Mouse (Mus musculus) stomach, embryonic 14.5 days (tissue): ENCODE measurements around the gene Mrrf. TPM values are rescaled to one million over a fixed set of nuclear protein-coding genes. Genes with fewer than 3 reads are reported as not detected.

Source experiments
- ATAC-seq: fragments of 200-750 bp; cut with Nextera tagmentation; 2 replicates; pipeline ENCODE4 v1.8.0; 2017; ENCODE audit warnings: low read depth, moderate TSS enrichment; ENCODE audit not compliant: insufficient number of reproducible peaks, insufficient read depth, low FRiP score
- H3K27ac ChIP-seq: fragments of 300-500 bp; sonication (generic); 2 replicates; pipeline ENCODE4 v1.5.1; 2014; ENCODE audit warnings: mild to moderate bottlenecking, low read length, moderate library complexity, mixed read lengths
- H3K27me3 ChIP-seq: fragments of 300-500 bp; sonication (generic); 2 replicates; pipeline ENCODE4 v1.6.1; 2014; ENCODE audit warnings: low read length, control low read depth, mixed read lengths; ENCODE audit not compliant: control insufficient read depth, insufficient read depth
- H3K36me3 ChIP-seq: fragments of 300-500 bp; sonication (generic); 2 replicates; pipeline ENCODE4 v1.6.1; 2014; ENCODE audit warnings: mild to moderate bottlenecking, control low read depth, low read length, moderate library complexity, mixed read lengths; ENCODE audit not compliant: control insufficient read depth, insufficient read depth
- H3K4me1 ChIP-seq: fragments of 300-500 bp; sonication (generic); 2 replicates; pipeline ENCODE4 v1.6.1; 2014; ENCODE audit warnings: low read length, control low read depth, mixed read lengths; ENCODE audit not compliant: control insufficient read depth, insufficient read depth
- H3K4me2 ChIP-seq: fragments of 300-500 bp; sonication (generic); replicated peaks from 2 replicates; pipeline ENCODE4 v1.6.1; 2014; ENCODE audit warnings: low read depth, low read length, control low read depth
- H3K4me3 ChIP-seq: fragments of 300-500 bp; sonication (generic); 2 replicates; pipeline ENCODE4 v1.5.1; 2014; ENCODE audit warnings: low read depth, low read length, control low read depth
- H3K9ac ChIP-seq: fragments of 300-500 bp; sonication (generic); replicated peaks from 2 replicates; pipeline ENCODE4 v1.6.1; 2014; ENCODE audit warnings: low read depth, mild to moderate bottlenecking, control low read depth, low read length, moderate library complexity, mixed read lengths
- H3K9me3 ChIP-seq: fragments of 300-500 bp; sonication (generic); 2 replicates; pipeline ENCODE4 v1.6.1; 2016; ENCODE audit warnings: low read depth, low read length, control low read depth; ENCODE audit not compliant: control insufficient read depth
- WGBS: fragments of 180-500 bp; shearing (Covaris S2); extraction: QIAGEN DNeasy Blood & Tissue Kit; methylation state at CpG from one replicate; pipeline ENCODE4 v1.1.7; 2014; 5-methylcytosine and 5-hydroxymethylcytosine counted together
- polyA plus RNA-seq: library from polyadenylated mRNA; unstranded; fragments of >200 nt; fragmentation: Nextera tagmentation; extraction: Ambion mirVana; gene quantifications from 2 replicates; pipeline ENCODE4 v1.2.1, GENCODE M21; 2014

The Mrrf gene
- polyA plus RNA-seq, 1 experiment from 2014 or later = 33.8 TPM

DNA sequence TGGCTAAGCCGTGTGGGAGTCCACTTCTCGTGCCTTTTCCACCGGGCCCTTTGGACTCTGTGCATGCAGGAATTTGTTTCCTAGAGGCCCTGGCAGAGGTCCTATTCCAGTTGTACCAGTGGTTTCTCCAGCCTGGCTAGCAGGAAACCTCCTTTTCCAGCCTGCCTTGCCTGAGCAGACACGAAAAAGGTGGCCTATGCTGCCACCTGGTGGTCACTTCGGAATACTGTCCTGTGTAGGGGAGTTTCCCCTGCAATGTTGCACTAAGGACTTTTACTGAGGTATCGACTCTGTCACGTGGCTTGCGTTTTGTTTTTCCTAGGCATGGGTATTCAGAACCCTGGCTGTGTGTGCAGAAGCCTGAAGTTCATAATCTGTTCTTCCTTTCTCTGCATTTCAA lies 77.8 kb downstream of the Mrrf start:
- H3K4me3 ChIP-seq = no peak overlapping the region
- H3K27me3 ChIP-seq = peaks cover 16% of the 10 kb centered on the region; the same call in 1 of the 2 replicates
- no peak overlapping the region for H3K9ac ChIP-seq
- H3K36me3 ChIP-seq = no peaks in the 10 kb centered on the region
- ATAC-seq = peak; percentile 74
- H3K9me3 ChIP-seq = no peaks in the 10 kb centered on the region
- H3K4me1 ChIP-seq = peaks cover 27% of the 10 kb centered on the region
- no peak overlapping the region for H3K27ac ChIP-seq
- H3K4me2 ChIP-seq = no peak overlapping the region; the same call in 1 of the 2 replicates
- 4% methylated on average over 8 of the region's 8 CpGs for WGBS

GRCm38 (mm10) chr2:36214425-36214824 lies 78.2 kb downstream of the Mrrf start:
- no peak overlapping the region for H3K4me3 ChIP-seq
- H3K9ac ChIP-seq = no peak overlapping the region
- no peak for ATAC-seq
- WGBS = 63% methylated on average over 5 of the region's 5 CpGs
- no peaks in the 10 kb centered on the region for H3K9me3 ChIP-seq
- no peak overlapping the region for H3K27ac ChIP-seq
- H3K4me2 ChIP-seq = no peak overlapping the region; the same call in 1 of the 2 replicates
- no peaks in the 10 kb centered on the region for H3K36me3 ChIP-seq
- peaks cover 27% of the 10 kb centered on the region for H3K4me1 ChIP-seq
- H3K27me3 ChIP-seq = peaks cover 16% of the 10 kb centered on the region; the same call in 1 of the 2 replicates

GRCm38 (mm10) chr2:36215203-36215739 lies 79.1 kb downstream of the Mrrf start:
- no peak for ATAC-seq
- no peaks in the 10 kb centered on the region for H3K36me3 ChIP-seq
- H3K4me3 ChIP-seq = no peak overlapping the region
- peaks cover 27% of the 10 kb centered on the region for H3K4me1 ChIP-seq
- no peak overlapping the region for H3K27ac ChIP-seq
- 90% methylated on average over 5 of the region's 5 CpGs for WGBS
- H3K9me3 ChIP-seq = no peaks in the 10 kb centered on the region
- H3K9ac ChIP-seq = no peak overlapping the region
- peaks cover 8% of the 10 kb centered on the region; the same call in 1 of the 2 replicates for H3K27me3 ChIP-seq
- no peak overlapping the region for H3K4me2 ChIP-seq

- H3K4me2 ChIP-seq = no peak overlapping the region
- H3K27me3 ChIP-seq = no peaks in the 10 kb centered on the region
- 0 out of 2 replicates have a peak overlapping the region, but pooled peaks have one; percentile 67 for H3K27ac ChIP-seq
- H3K9me3 ChIP-seq = no peaks in the 10 kb centered on the region
- H3K4me1 ChIP-seq = peaks cover 27% of the 10 kb centered on the region
- H3K36me3 ChIP-seq = no peaks in the 10 kb centered on the region
- ATAC-seq = no peak
- no peak overlapping the region for H3K9ac ChIP-seq
- no peak overlapping the region for H3K4me3 ChIP-seq
These were observed 80.4 kb downstream of the Mrrf start for GRCm38 (mm10) chr2:36216546-36216945.

DNA sequence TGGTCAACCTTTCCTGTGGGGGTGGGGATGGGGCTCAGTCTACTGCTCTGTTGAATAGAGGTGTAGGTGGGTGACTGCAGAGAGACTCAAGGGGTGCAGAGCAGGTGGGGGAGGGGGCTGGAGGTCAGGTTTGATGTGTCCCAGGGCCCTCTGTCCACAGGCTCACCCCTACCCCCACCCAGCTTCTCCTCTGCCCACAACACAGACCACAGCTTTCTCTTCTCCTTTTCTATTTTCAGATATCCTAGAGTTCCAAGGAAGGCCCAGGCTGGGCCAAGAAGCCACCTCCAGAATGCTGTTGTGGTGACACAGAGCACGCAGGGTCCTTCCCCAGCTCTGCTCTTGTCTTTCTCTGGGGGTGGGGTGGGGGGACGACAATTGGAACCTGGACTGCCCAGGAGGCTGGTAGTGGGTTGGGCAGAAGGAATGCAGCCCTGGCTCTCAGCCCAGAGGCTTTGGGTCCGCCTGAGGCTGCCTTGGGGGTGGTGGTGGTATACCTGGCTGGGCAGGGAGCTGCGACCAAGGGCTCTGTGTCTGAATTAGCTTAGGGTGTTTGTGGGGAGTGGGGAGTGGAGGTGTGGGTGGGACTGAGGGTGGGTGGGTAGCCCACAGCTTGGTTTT lies 80.9 kb downstream of the Mrrf start:
- Histone ChIP-seq H3K27ac (peak overlapping the region; percentile 67; the same call in 1 of the 2 replicates), H3K9me3 (no peaks in the 10 kb centered on the region), H3K4me1 (peaks cover 27% of the 10 kb centered on the region), H3K4me2 (peak overlapping the region; percentile 10; the same call in 1 of the 2 replicates), H3K9ac (no peak overlapping the region), H3K36me3 (no peaks in the 10 kb centered on the region), H3K27me3 (no peaks in the 10 kb centered on the region), H3K4me3 (no peak overlapping the region)
- WGBS = 46% methylated on average over 4 of the region's 4 CpGs
- peak; percentile 17; the same call in 1 of the 2 replicates for ATAC-seq

DNA sequence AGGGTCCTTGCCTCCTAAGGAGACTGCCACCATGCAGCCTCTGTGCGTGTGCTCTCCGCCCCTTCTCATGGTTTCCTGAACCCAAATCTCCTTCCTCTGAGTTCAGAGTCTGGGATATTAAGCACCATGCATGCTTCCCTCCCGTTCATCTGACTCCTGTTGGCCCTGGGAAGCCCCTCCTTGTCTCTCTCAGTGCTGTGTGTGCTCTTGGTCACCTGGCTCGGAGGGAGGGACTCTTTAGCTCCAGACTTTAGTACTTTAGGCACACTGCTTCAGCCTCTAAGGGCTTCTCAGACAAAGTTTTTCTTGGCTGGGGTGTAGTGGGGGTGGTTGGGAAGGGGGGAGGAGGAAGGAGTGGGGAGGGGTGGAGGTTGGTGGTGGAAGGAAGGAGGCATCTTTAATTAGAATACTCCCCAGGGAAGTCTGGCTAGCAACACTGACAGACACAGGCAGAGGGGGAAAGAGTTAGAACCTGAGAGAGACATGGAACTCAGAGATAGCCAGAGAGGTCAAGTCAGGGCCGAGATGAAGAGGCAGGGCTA lies 81.6 kb downstream of the Mrrf start:
- Histone ChIP-seq H3K4me1 (peaks cover 27% of the 10 kb centered on the region), H3K4me2 (peak overlapping the region; percentile 10; the same call in 1 of the 2 replicates), H3K27me3 (no peaks in the 10 kb centered on the region), H3K27ac (peak overlapping the region; percentile 67; the same call in 1 of the 2 replicates), H3K4me3 (no peak overlapping the region), H3K9ac (no peak overlapping the region), H3K36me3 (no peaks in the 10 kb centered on the region), H3K9me3 (no peaks in the 10 kb centered on the region)
- no peak for ATAC-seq
- 51% methylated on average over 5 of the region's 5 CpGs for WGBS

- Histone ChIP-seq H3K4me2 (no peak overlapping the region), H3K4me3 (no peak overlapping the region), H3K9ac (no peak overlapping the region), H3K4me1 (peaks cover 21% of the 10 kb centered on the region), H3K27me3 (no peaks in the 10 kb centered on the region), H3K27ac (no peak overlapping the region), H3K36me3 (no peaks in the 10 kb centered on the region), H3K9me3 (no peaks in the 10 kb centered on the region)
- 88% methylated on average over 8 of the region's 8 CpGs for WGBS
- ATAC-seq = no peak
These were observed 83.9 kb downstream of the Mrrf start for GRCm38 (mm10) chr2:36220106-36220505.

DNA sequence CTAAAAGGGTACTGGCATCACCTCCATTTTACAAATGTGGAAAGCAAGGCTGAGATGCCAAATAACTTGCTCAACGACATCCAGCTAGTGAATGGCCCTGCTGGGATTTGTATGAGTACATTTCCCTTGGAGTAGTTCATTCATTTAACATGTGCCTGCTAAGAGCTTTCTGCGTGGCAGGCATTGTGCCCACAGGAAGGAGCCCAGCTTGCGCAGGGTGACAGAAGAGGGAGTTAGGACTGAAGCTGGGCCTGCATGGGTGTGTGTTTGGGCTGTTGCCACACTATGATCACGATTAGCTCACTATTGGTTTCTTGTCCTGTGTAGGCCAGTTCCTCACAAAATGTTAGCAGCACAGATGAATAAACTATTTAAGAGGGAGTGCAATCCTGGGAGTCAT lies 84.7 kb downstream of the Mrrf start:
- Histone ChIP-seq H3K4me3 (no peak overlapping the region), H3K9me3 (no peaks in the 10 kb centered on the region), H3K9ac (no peak overlapping the region), H3K27ac (no peak overlapping the region), H3K4me1 (peaks cover 21% of the 10 kb centered on the region), H3K36me3 (no peaks in the 10 kb centered on the region), H3K27me3 (no peaks in the 10 kb centered on the region), H3K4me2 (no peak overlapping the region)
- 85% methylated on average over 4 of the region's 4 CpGs for WGBS
- no peak for ATAC-seq
